Mouse (Mus musculus): ENCODE data around the gene Col24a1. TPM values are rescaled to one million over a fixed set of nuclear protein-coding genes. Genes with fewer than 3 reads are reported as not detected.
A peak's percentile ranks its signal among the peaks of the same experiment; 100 is the strongest.

The Col24a1 gene
- 1.1 and 1.2 TPM in 2 replicates for polyA plus RNA-seq (2015; fragmentation: Nextera tagmentation; extraction: Ambion mirVana)

GRCm38 (mm10) chr3:145292337-145293134 lies at the start of gene Col24a1:
Gene Col24a1, plus strand, starts transcription at chr3:145292472.
- no peaks in the 10 kb centered on the region for H3K9me3 ChIP-seq (replicated peaks; ENCODE audit: control insufficient read depth, low read length)
- WGBS = under 1% methylated on average over 22 of the region's 22 CpGs
- H3K27me3 ChIP-seq (ENCODE audit: control insufficient read depth, insufficient read depth, low read length) = peaks cover 10% of the 10 kb centered on the region
- H3K36me3 ChIP-seq (ENCODE audit: control insufficient read depth, insufficient read depth) = no peaks in the 10 kb centered on the region
- no peak; the same call in 1 of the 2 replicates for ATAC-seq (replicated peaks; ENCODE audit: extremely low read depth, insufficient read depth, low FRiP score)
- H3K9ac ChIP-seq (ENCODE audit: low read length) = peak within 1 kb of the TSS; percentile 60
- H3K4me3 ChIP-seq (ENCODE audit: low read length) = peak within 1 kb of the TSS; percentile 51
- peak within 1 kb of the TSS; percentile 83 for H3K4me2 ChIP-seq (ENCODE audit: low read depth, low read length)
- peaks cover 16% of the 10 kb centered on the region for H3K4me1 ChIP-seq (ENCODE audit: control insufficient read depth, insufficient read depth, low read length)
- no peak within 1 kb of the TSS for H3K27ac ChIP-seq (ENCODE audit: low read length)

- no peak overlapping the region for H3K27ac ChIP-seq (ENCODE audit: low read length)
- H3K27me3 ChIP-seq (ENCODE audit: control insufficient read depth, insufficient read depth, low read length) = no peaks in the 10 kb centered on the region
- H3K9ac ChIP-seq (ENCODE audit: low read length) = no peak overlapping the region
- ATAC-seq (replicated peaks; ENCODE audit: extremely low read depth, insufficient read depth, low FRiP score) = no peak
- 77% methylated on average over 2 of the region's 2 CpGs for WGBS
- H3K4me3 ChIP-seq (ENCODE audit: low read length) = no peak overlapping the region
- H3K4me2 ChIP-seq (ENCODE audit: low read depth, low read length) = no peak overlapping the region
- no peaks in the 10 kb centered on the region for H3K36me3 ChIP-seq (ENCODE audit: control insufficient read depth, insufficient read depth)
- H3K9me3 ChIP-seq (replicated peaks; ENCODE audit: control insufficient read depth, low read length) = no peaks in the 10 kb centered on the region
- no peaks in the 10 kb centered on the region for H3K4me1 ChIP-seq (ENCODE audit: control insufficient read depth, insufficient read depth, low read length)
Measured at GRCm38 (mm10) chr3:145248040-145248439, 44.2 kb upstream of the Col24a1 start.

- H3K27me3 ChIP-seq (ENCODE audit: control insufficient read depth, insufficient read depth, low read length) = no peaks in the 10 kb centered on the region
- no peak overlapping the region for H3K4me3 ChIP-seq (ENCODE audit: low read length)
- H3K36me3 ChIP-seq (ENCODE audit: control insufficient read depth, insufficient read depth) = no peaks in the 10 kb centered on the region
- no peak overlapping the region for H3K9ac ChIP-seq (ENCODE audit: low read length)
- ATAC-seq (replicated peaks; ENCODE audit: extremely low read depth, insufficient read depth, low FRiP score) = no peak
- 77% methylated on average over 5 of the region's 5 CpGs for WGBS
- H3K4me2 ChIP-seq (ENCODE audit: low read depth, low read length) = no peak overlapping the region
- H3K9me3 ChIP-seq (replicated peaks; ENCODE audit: control insufficient read depth, low read length) = no peaks in the 10 kb centered on the region
- H3K4me1 ChIP-seq (ENCODE audit: control insufficient read depth, insufficient read depth, low read length) = no peaks in the 10 kb centered on the region
- no peak overlapping the region for H3K27ac ChIP-seq (ENCODE audit: low read length)
Measured at GRCm38 (mm10) chr3:145253066-145253465, 39.2 kb upstream of the Col24a1 start.

GRCm38 (mm10) chr3:145254764-145255396 lies 37.4 kb upstream of the Col24a1 start:
- whole genome bisulfite sequencing = 64% methylated on average over 3 of the region's 3 CpGs
- Histone ChIP-seq H3K27ac (ENCODE audit: low read length) (no peak overlapping the region), H3K4me3 (ENCODE audit: low read length) (no peak overlapping the region), H3K4me1 (ENCODE audit: control insufficient read depth, insufficient read depth, low read length) (no peaks in the 10 kb centered on the region), H3K27me3 (ENCODE audit: control insufficient read depth, insufficient read depth, low read length) (no peaks in the 10 kb centered on the region), H3K36me3 (ENCODE audit: control insufficient read depth, insufficient read depth) (no peaks in the 10 kb centered on the region), H3K9me3 (replicated peaks; ENCODE audit: control insufficient read depth, low read length) (no peaks in the 10 kb centered on the region), H3K4me2 (ENCODE audit: low read depth, low read length) (no peak overlapping the region), H3K9ac (ENCODE audit: low read length) (no peak overlapping the region)
- ATAC-seq (replicated peaks; ENCODE audit: extremely low read depth, insufficient read depth, low FRiP score) = no peak

- no peaks in the 10 kb centered on the region for H3K27me3 ChIP-seq (ENCODE audit: control insufficient read depth, insufficient read depth, low read length)
- H3K36me3 ChIP-seq (ENCODE audit: control insufficient read depth, insufficient read depth) = no peaks in the 10 kb centered on the region
- H3K4me1 ChIP-seq (ENCODE audit: control insufficient read depth, insufficient read depth, low read length) = no peaks in the 10 kb centered on the region
- H3K9ac ChIP-seq (ENCODE audit: low read length) = no peak overlapping the region
- 66% methylated on average over 7 of the region's 7 CpGs for WGBS
- H3K4me2 ChIP-seq (ENCODE audit: low read depth, low read length) = no peak overlapping the region
- ATAC-seq (replicated peaks; ENCODE audit: extremely low read depth, insufficient read depth, low FRiP score) = no peak
- H3K4me3 ChIP-seq (ENCODE audit: low read length) = no peak overlapping the region
- no peak overlapping the region for H3K27ac ChIP-seq (ENCODE audit: low read length)
- no peaks in the 10 kb centered on the region for H3K9me3 ChIP-seq (replicated peaks; ENCODE audit: control insufficient read depth, low read length)
Measured at GRCm38 (mm10) chr3:145256647-145257046, 35.6 kb upstream of the Col24a1 start.

GRCm38 (mm10) chr3:145259678-145260077 lies 32.6 kb upstream of the Col24a1 start:
- Histone ChIP-seq H3K9ac (ENCODE audit: low read length) (no peak overlapping the region), H3K4me2 (ENCODE audit: low read depth, low read length) (no peak overlapping the region), H3K4me3 (ENCODE audit: low read length) (no peak overlapping the region), H3K27me3 (ENCODE audit: control insufficient read depth, insufficient read depth, low read length) (no peaks in the 10 kb centered on the region), H3K27ac (ENCODE audit: low read length) (no peak overlapping the region), H3K4me1 (ENCODE audit: control insufficient read depth, insufficient read depth, low read length) (no peaks in the 10 kb centered on the region), H3K9me3 (replicated peaks; ENCODE audit: control insufficient read depth, low read length) (no peaks in the 10 kb centered on the region), H3K36me3 (ENCODE audit: control insufficient read depth, insufficient read depth) (no peaks in the 10 kb centered on the region)
- WGBS = 58% methylated on average over 6 of the region's 6 CpGs
- ATAC-seq (replicated peaks; ENCODE audit: extremely low read depth, insufficient read depth, low FRiP score) = peak; percentile 65

- Histone ChIP-seq H3K27ac (ENCODE audit: low read length) (no peak overlapping the region), H3K4me1 (ENCODE audit: control insufficient read depth, insufficient read depth, low read length) (no peaks in the 10 kb centered on the region), H3K36me3 (ENCODE audit: control insufficient read depth, insufficient read depth) (no peaks in the 10 kb centered on the region), H3K9me3 (replicated peaks; ENCODE audit: control insufficient read depth, low read length) (no peaks in the 10 kb centered on the region), H3K27me3 (ENCODE audit: control insufficient read depth, insufficient read depth, low read length) (no peaks in the 10 kb centered on the region), H3K4me3 (ENCODE audit: low read length) (no peak overlapping the region), H3K4me2 (ENCODE audit: low read depth, low read length) (no peak overlapping the region), H3K9ac (ENCODE audit: low read length) (no peak overlapping the region)
- 62% methylated on average over 4 of the region's 4 CpGs for WGBS
- ATAC-seq (replicated peaks; ENCODE audit: extremely low read depth, insufficient read depth, low FRiP score) = no peak
Measured at GRCm38 (mm10) chr3:145263131-145263530, 29.1 kb upstream of the Col24a1 start.

- no peak overlapping the region for H3K4me2 ChIP-seq (ENCODE audit: low read depth, low read length)
- H3K4me1 ChIP-seq (ENCODE audit: control insufficient read depth, insufficient read depth, low read length) = no peaks in the 10 kb centered on the region
- H3K36me3 ChIP-seq (ENCODE audit: control insufficient read depth, insufficient read depth) = no peaks in the 10 kb centered on the region
- H3K4me3 ChIP-seq (ENCODE audit: low read length) = no peak overlapping the region
- H3K9ac ChIP-seq (ENCODE audit: low read length) = no peak overlapping the region
- no peaks in the 10 kb centered on the region for H3K9me3 ChIP-seq (replicated peaks; ENCODE audit: control insufficient read depth, low read length)
- no peaks in the 10 kb centered on the region for H3K27me3 ChIP-seq (ENCODE audit: control insufficient read depth, insufficient read depth, low read length)
- WGBS = 74% methylated on average over 7 of the region's 7 CpGs
- ATAC-seq (replicated peaks; ENCODE audit: extremely low read depth, insufficient read depth, low FRiP score) = no peak
- no peak overlapping the region for H3K27ac ChIP-seq (ENCODE audit: low read length)
Measured at GRCm38 (mm10) chr3:145268066-145268465, 24.2 kb upstream of the Col24a1 start.

GRCm38 (mm10) chr3:145274191-145274590 lies 18.1 kb upstream of the Col24a1 start:
- 0 out of 2 replicates have a peak, but pooled peaks have one; percentile 41 for ATAC-seq (replicated peaks; ENCODE audit: extremely low read depth, insufficient read depth, low FRiP score)
- Histone ChIP-seq H3K27ac (ENCODE audit: low read length) (no peak overlapping the region; the same call in 1 of the 2 replicates), H3K36me3 (ENCODE audit: control insufficient read depth, insufficient read depth) (no peaks in the 10 kb centered on the region), H3K4me2 (ENCODE audit: low read depth, low read length) (no peak overlapping the region), H3K4me1 (ENCODE audit: control insufficient read depth, insufficient read depth, low read length) (no peaks in the 10 kb centered on the region), H3K9ac (ENCODE audit: low read length) (no peak overlapping the region), H3K4me3 (ENCODE audit: low read length) (no peak overlapping the region), H3K27me3 (ENCODE audit: control insufficient read depth, insufficient read depth, low read length) (no peaks in the 10 kb centered on the region), H3K9me3 (replicated peaks; ENCODE audit: control insufficient read depth, low read length) (no peaks in the 10 kb centered on the region)
- 54% methylated on average over 6 of the region's 6 CpGs for WGBS
